Mouse (Mus musculus) brain, embryonic 14.5 days (tissue): ENCODE measurements around the gene Gm21981.

Source experiments
- CTCF ChIP-seq: fragments of 200-500 bp; IDR thresholded peaks from 2 replicates; pipeline ENCODE4 v1.5.1; 2012; ENCODE audit warnings: inconsistent platforms, mild to moderate bottlenecking, moderate library complexity, borderline replicate concordance; ENCODE audit not compliant: insufficient read depth, insufficient read length; ENCODE audit errors: extremely low read depth
- POLR2A ChIP-seq: fragments of 200-500 bp; IDR thresholded peaks from 2 replicates; pipeline ENCODE4 v1.6.1; 2012; ENCODE audit warnings: mild to moderate bottlenecking, inconsistent platforms, borderline replicate concordance; ENCODE audit not compliant: poor library complexity, insufficient read depth, insufficient read length, severe bottlenecking; ENCODE audit errors: extremely low read depth

DNA sequence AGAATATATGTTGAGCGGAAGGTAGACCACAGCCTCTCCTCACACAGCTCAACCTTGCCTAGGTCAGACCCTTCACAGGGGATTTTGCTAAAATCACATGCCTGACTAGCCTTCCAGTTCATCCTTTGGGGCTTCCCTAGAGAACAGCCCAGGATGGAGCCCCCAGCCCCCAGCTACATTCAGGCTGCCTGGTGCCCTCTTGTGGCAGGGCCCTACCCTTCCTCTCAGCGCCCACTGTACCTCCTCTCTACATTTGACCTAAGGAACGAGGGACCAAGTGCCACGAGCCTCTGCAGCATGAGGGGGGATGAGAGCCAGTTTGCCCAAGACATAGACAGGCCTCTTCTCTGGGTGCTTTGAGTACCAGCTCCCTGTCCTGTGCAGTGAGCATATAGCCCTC is 10.4 kb upstream of the Gm21981 start:
- TF ChIP-seq POLR2A, result no peak
- no peak for TF ChIP-seq CTCF
